Mouse (Mus musculus) stomach, embryonic 16.5 days (tissue): Measurements from ENCODE around the gene Zfp109. TPM values are rescaled to one million over a fixed set of nuclear protein-coding genes. Genes with fewer than 3 reads are reported as not detected.

Experiments
- ATAC-seq: fragments of 200-750 bp; cut with Nextera tagmentation; 2 replicates; pipeline ENCODE4 v1.8.0; 2017; ENCODE audit warnings: moderate number of reproducible peaks, moderate TSS enrichment; ENCODE audit not compliant: insufficient read depth, low FRiP score
- H3K27ac ChIP-seq: fragments of 300-500 bp; sonication (generic); 2 replicates; pipeline ENCODE4 v1.5.1; 2014; ENCODE audit warnings: low read length
- H3K27me3 ChIP-seq: fragments of 300-500 bp; sonication (generic); 2 replicates; pipeline ENCODE4 v1.6.1; 2014; ENCODE audit warnings: low read length, control low read depth, mixed read lengths; ENCODE audit not compliant: control insufficient read depth, insufficient read depth
- H3K36me3 ChIP-seq: fragments of 300-500 bp; sonication (generic); 2 replicates; pipeline ENCODE4 v1.6.1; 2014; ENCODE audit warnings: low read length; ENCODE audit not compliant: control insufficient read depth, insufficient read depth
- H3K4me1 ChIP-seq: fragments of 300-500 bp; sonication (generic); 2 replicates; pipeline ENCODE4 v1.6.1; 2014; ENCODE audit warnings: low read length, control low read depth, mixed read lengths; ENCODE audit not compliant: control insufficient read depth, insufficient read depth
- H3K4me2 ChIP-seq: fragments of 300-500 bp; sonication (generic); 2 replicates; pipeline ENCODE4 v1.6.1; 2014; ENCODE audit warnings: low read depth, low read length, mixed read lengths
- H3K4me3 ChIP-seq: fragments of 300-500 bp; sonication (generic); replicated peaks from 2 replicates; pipeline ENCODE4 v1.5.1; 2014; ENCODE audit warnings: mild to moderate bottlenecking, low read length
- H3K9ac ChIP-seq: fragments of 300-500 bp; sonication (generic); 2 replicates; pipeline ENCODE4 v1.6.1; 2014; ENCODE audit warnings: low read length
- H3K9me3 ChIP-seq: fragments of 300-500 bp; sonication (generic); replicated peaks from 2 replicates; pipeline ENCODE4 v1.6.1; 2016; ENCODE audit warnings: low read length, control low read depth; ENCODE audit not compliant: control insufficient read depth
- WGBS: fragments of 180-500 bp; shearing (Covaris S2); extraction: QIAGEN DNeasy Blood & Tissue Kit; methylation state at CpG from one replicate; pipeline ENCODE4 v1.1.7; 2014; 5-methylcytosine and 5-hydroxymethylcytosine counted together
- polyA plus RNA-seq: library from polyadenylated mRNA; unstranded; fragments of >200 nt; fragmentation: Nextera tagmentation; extraction: Ambion mirVana; gene quantifications from 2 replicates; pipeline ENCODE4 v1.2.1, GENCODE M21; 2015

Zfp109 gene
- polyA plus RNA-seq, 1 experiment from 2014 or later = 5.4 TPM

DNA sequence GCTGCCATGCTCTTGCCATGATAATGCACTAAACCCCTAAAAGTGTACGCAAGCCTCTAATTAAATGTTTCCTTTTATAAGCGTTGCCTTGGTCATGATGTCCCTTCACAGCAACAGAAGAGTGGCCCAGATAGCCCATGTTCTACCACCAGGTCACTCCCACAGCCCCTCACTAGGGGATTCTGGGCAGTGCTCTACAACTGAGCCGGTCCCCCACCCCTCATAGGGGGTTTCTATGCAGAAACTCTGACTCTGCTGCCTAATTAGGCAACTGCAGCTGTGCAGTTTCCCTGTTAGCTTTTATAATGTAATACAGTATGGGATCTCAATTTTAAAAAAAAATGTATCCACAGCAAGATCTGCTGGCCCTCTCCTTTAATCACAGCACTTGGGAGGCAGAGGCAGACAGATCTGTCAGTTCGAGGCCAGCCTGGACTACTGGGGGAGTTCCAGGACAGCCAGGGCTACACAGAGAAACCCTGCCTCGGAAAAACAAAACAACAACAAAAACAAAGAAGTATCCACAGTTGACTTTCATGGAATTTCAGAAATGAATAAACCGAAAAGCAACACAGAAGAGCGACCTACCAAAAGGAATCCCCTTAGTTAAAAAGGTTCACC is 32.4 kb upstream of the Zfp109 start:
- peak; percentile 34; the same call in 1 of the 2 replicates for ATAC-seq
- H3K4me2 ChIP-seq = peak overlapping the region; percentile 60
- H3K9me3 ChIP-seq = no peaks in the 10 kb centered on the region
- peaks cover 2% of the 10 kb centered on the region for H3K36me3 ChIP-seq
- 33% methylated on average over 7 of the region's 7 CpGs for WGBS
- no peaks in the 10 kb centered on the region for H3K27me3 ChIP-seq
- H3K9ac ChIP-seq = peak overlapping the region; percentile 76
- no peak overlapping the region for H3K27ac ChIP-seq
- peaks cover 4% of the 10 kb centered on the region for H3K4me1 ChIP-seq
- H3K4me3 ChIP-seq = peak overlapping the region; percentile 59

DNA sequence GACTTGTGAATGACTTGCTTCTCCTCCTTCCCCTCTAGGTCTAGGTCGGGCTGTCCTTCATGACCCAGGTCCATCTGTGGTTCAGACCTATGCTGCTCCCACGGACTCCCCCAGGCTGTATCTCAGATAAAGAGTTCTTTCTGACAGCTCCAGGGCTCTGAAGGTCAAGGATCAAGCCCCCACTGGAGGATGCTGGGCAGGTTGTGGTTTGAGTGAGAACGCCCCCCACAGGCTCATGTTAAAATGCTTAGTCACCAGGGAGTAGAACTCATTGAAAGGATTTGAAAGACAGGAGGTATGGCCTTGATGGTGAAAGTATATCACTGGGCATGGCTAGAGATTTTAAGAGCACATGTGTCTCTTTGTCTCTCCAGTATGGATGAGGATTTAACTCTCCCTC is 31.9 kb upstream of the Zfp109 start:
- ATAC-seq = no peak
- Histone ChIP-seq H3K4me1 (peaks cover 4% of the 10 kb centered on the region), H3K9ac (no peak overlapping the region), H3K27ac (no peak overlapping the region), H3K36me3 (no peaks in the 10 kb centered on the region), H3K9me3 (no peaks in the 10 kb centered on the region), H3K4me2 (no peak overlapping the region), H3K4me3 (no peak overlapping the region), H3K27me3 (no peaks in the 10 kb centered on the region)
- 75% methylated on average over 3 of the region's 3 CpGs for WGBS

DNA sequence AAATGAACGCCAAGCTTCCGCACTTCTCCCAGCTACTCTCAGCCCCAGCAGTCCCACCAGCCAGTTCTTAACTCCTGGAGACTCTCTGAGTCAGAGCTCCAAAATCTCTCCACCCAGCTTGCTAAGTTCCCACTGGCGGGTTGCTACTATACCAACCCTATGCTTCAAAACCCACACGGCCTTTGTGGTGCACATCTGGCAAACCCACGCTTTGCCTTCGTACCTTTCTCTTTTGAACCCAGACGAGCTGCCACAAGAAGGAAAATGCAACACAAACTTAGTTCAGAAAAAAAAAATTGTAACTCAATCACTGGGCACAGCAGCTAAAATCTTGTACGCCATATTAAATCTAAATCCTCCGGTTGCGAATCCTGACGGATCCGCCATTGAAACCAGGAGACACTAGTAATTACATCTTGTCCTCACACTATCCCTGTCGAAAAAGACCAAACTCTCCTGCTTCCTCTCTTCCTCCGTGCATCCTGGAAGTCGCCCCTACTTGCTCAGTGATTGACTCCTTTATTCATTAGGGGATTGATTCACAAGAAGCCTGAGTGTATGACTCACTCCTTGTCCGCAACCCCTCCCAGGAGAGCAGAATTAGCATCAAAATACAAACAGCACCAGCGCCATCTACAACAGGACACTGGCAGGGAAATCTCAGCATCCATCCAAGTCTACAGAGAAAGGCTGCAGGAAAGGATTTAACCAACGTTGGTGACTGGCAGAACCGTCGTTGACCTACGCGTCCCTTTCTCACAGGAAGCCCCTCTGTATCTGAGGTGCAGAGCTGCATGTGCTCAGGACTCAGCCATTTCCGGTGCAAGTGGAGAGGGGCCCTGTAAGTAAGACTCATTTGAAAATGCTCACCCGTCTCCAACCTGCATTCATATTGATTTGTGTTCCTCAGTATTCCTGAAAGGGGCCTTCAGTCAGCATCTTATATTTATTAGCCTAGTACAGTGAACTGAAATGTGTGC is 31.1 kb upstream of the Zfp109 start:
- Histone ChIP-seq H3K4me2 (no peak overlapping the region), H3K4me3 (no peak overlapping the region), H3K9me3 (no peaks in the 10 kb centered on the region), H3K9ac (no peak overlapping the region), H3K4me1 (peaks cover 4% of the 10 kb centered on the region), H3K36me3 (no peaks in the 10 kb centered on the region), H3K27ac (no peak overlapping the region), H3K27me3 (no peaks in the 10 kb centered on the region)
- ATAC-seq = no peak
- 74% methylated on average over 24 of the region's 24 CpGs for WGBS

DNA sequence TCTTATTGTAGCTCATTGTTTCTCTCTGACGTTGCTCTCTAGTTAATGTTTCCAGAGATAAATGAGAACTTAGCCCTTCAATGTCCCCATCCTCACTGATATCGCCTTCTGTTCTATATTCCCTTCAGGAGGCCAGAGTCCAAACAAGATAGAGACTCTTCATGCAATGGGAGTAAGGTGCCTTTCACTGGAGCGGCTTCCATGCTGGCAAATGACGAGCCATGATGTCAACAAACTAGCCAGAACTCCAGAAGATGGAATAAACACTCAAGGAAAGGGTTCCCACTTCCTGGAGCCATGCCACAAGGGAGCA is 22.6 kb upstream of the Zfp109 start:
- Histone ChIP-seq H3K27ac (no peak overlapping the region), H3K36me3 (peaks cover 7% of the 10 kb centered on the region; the same call in 1 of the 2 replicates), H3K27me3 (no peaks in the 10 kb centered on the region), H3K4me1 (0 out of 2 replicates have a peak, but pooled peaks cover 3% of the 10 kb centered on the region), H3K9me3 (no peaks in the 10 kb centered on the region), H3K9ac (no peak overlapping the region), H3K4me2 (no peak overlapping the region), H3K4me3 (no peak overlapping the region)
- no peak for ATAC-seq
- WGBS = 83% methylated on average over 4 of the region's 4 CpGs

DNA sequence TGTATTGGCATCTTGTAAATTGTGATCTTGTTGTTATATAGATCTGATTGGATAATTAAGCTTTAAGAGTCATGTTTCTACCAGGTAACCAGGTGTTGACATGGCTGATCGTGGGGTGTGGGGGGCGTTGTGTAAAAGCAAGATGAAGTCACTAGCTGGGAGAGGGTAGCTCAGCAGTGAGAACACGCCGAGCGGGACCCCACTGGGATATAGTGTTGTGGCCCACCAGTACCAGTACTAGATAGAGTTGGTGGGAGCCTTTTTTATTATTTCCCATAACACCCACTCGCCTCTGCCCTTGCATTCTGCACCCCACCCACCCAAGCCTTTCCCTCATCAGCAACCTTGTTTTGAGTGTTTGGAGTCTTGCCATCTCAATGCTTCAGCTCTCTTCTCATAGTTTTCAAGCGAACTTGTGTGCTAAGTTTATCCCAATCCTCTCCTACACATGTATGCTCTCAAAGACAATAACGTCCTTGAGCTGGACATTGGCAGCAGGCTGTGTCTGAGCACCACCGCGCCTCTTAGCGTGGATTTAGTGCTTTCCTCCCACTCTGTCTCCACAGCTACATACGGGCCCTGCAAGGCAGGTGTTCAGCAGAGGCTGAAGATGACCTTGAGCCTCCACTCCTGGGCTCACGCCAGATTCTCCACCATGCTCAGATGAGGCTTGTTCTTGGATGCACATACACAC is 22.1 kb upstream of the Zfp109 start:
- ATAC-seq = no peak
- no peaks in the 10 kb centered on the region for H3K27me3 ChIP-seq
- H3K27ac ChIP-seq = no peak overlapping the region
- H3K4me3 ChIP-seq = no peak overlapping the region
- WGBS = 87% methylated on average over 13 of the region's 13 CpGs
- H3K9ac ChIP-seq = no peak overlapping the region
- 0 out of 2 replicates have a peak, but pooled peaks cover 4% of the 10 kb centered on the region for H3K4me1 ChIP-seq
- H3K4me2 ChIP-seq = no peak overlapping the region
- H3K9me3 ChIP-seq = no peaks in the 10 kb centered on the region
- H3K36me3 ChIP-seq = peaks cover 7% of the 10 kb centered on the region; the same call in 1 of the 2 replicates

DNA sequence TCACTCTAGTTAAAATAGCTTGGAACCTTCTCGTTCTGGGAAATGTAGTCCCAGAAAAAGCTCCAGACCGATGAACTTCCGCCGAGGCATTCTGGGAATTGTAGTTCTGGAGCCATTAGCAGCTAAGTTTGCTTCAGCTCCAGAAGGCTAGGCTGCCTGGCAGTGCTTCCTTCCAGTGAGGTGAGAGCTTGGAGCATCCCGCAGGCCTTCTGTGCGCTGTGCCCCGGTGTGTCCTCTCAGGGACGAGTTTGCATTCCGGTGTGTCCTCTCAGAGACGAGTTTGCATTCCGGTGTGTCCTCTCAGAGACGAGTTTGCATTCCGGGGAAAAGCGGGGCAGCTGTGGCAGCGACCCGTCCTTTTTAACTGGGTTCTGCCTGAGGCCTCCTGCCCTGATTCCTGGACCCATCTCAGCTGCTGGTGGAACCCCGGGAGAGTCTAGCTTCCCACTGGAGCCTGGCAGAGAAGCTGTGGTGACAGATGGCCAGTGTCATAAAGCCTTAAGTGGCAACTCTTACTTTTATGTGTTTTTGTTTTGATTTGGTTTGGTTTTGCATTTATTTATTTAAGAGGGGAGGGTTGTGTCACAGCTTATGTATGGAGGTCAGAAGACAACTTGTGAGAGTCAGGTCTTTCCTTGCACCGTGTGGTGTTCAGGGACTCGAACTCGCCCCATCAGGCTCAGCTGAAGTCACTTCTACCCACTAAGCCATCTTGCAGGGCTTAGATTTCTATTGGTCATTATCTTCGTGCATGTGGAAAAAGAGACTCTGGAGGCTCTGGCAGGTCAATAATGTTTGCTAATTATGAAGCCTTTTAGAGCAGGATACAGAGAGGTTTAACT is 17.5 kb upstream of the Zfp109 start, which contains the start of gene Zfp108:
Gene Zfp108, plus strand, starts transcription at position 162 of the 842 bp plus-strand sequence.
- Histone ChIP-seq H3K9me3 (no peaks in the 10 kb centered on the region), H3K36me3 (peaks cover 4% of the 10 kb centered on the region; the same call in 1 of the 2 replicates), H3K4me2 (peak within 1 kb of the TSS; percentile 73), H3K4me3 (peak within 1 kb of the TSS; percentile 70), H3K4me1 (0 out of 2 replicates have a peak, but pooled peaks cover 4% of the 10 kb centered on the region), H3K9ac (peak within 1 kb of the TSS; percentile 80), H3K27me3 (no peaks in the 10 kb centered on the region), H3K27ac (peak within 1 kb of the TSS; percentile 38; the same call in 1 of the 2 replicates)
- WGBS = 15% methylated on average over 21 of the region's 21 CpGs
- ATAC-seq = peak; percentile 86

DNA sequence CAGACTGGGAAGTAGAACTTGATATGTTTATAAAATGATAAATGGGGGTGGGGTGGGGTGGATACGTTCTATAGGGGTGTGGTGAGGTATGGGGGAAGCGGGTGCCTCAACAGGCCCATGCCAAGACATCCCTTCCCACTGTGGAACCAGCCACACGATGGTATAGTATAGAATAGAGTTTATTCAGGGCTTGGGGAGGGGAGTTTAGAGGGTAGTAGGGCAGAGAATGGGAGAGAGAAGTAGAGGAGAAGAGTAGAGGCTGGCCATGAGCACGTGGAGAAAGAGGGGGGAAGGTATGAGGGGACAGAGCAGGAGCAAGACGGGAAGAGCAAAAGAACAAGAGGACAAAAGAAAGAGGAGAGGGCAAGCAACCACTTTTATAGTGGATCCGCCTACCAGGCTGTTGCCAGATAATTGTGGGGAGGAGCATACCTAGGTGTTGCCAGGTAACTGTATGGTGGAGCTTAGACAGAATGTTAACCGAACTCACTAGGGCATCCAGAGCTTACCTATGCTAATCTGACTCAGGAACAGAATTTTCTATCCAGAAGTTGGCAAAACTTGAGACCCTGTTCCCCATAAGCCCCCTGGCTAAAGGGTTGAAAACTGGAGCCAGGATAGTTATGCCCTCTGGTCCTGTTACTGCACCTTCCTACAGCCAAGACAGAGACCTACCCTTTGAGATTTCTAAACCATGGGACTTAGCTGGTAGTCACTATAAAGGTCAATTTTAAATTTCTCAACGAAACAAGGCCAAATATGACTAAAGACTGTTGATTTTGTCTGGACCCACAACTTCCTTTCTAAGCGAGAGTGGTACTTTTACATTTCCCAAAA is 16.6 kb upstream of the Zfp109 start:
- Histone ChIP-seq H3K4me2 (peak overlapping the region; percentile 73), H3K4me3 (peak overlapping the region; percentile 70), H3K36me3 (peaks cover 4% of the 10 kb centered on the region; the same call in 1 of the 2 replicates), H3K27ac (no peak overlapping the region), H3K9ac (0 out of 2 replicates have a peak overlapping the region, but pooled peaks have one; percentile 30), H3K4me1 (0 out of 2 replicates have a peak, but pooled peaks cover 4% of the 10 kb centered on the region), H3K27me3 (no peaks in the 10 kb centered on the region), H3K9me3 (no peaks in the 10 kb centered on the region)
- ATAC-seq = no peak
- WGBS = 56% methylated on average over 9 of the region's 9 CpGs

DNA sequence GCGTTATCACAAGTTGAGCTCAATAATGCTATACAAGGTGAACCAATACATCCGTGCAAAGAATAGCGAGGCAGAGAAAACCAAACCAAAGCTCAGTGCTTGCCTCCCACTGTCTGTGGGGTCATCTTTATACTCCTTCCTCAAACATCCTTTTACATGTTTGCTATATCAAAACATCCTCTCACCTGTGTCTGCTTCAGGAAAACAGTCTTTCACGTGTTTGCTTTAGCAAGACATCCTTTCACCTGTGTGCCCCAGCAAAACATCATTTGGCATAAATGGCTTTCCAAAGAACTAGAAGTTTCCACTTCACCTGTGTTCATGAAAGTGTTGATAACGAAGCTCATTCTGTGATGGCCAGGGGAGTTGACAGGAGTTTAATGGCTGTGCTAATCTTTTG is 26.0 kb downstream of the Zfp109 start, which contains the start of gene Zfp111:
Gene Zfp111, minus strand, starts transcription at position 101 of the 400 bp plus-strand sequence.
- H3K4me3 ChIP-seq = no peak within 1 kb of the TSS
- H3K9me3 ChIP-seq = no peaks in the 10 kb centered on the region
- WGBS = 76% methylated on average over 5 of the region's 5 CpGs
- no peak within 1 kb of the TSS for H3K27ac ChIP-seq
- no peaks in the 10 kb centered on the region for H3K4me1 ChIP-seq
- no peak within 1 kb of the TSS for H3K4me2 ChIP-seq
- no peaks in the 10 kb centered on the region for H3K27me3 ChIP-seq
- no peak for ATAC-seq
- no peak within 1 kb of the TSS for H3K9ac ChIP-seq
- no peaks in the 10 kb centered on the region for H3K36me3 ChIP-seq
